Mouse (Mus musculus) liver, embryonic 16.5 days (tissue): ENCODE measurements at regions not wholly inside any gene's neighbourhood (a gene's known extent, or its start where the extent isn't known, plus 50 kb on each side); places are given as distances from the start of the nearest gene placed in this dataset.

Source experiments
- ATAC-seq: fragments of 200-750 bp; cut with Nextera tagmentation; 2 replicates; pipeline ENCODE4 v1.8.0; 2017; ENCODE audit warnings: low read depth, mild to moderate bottlenecking, moderate number of reproducible peaks, moderate library complexity
- H3K27ac ChIP-seq: fragments of 300-500 bp; sonication (generic); 2 replicates; pipeline ENCODE4 v1.5.1; 2014; ENCODE audit warnings: mild to moderate bottlenecking, low read length
- H3K27me3 ChIP-seq: fragments of 300-500 bp; sonication (generic); 2 replicates; pipeline ENCODE4 v1.6.1; 2014; ENCODE audit warnings: low read depth, low read length, mixed read lengths; ENCODE audit not compliant: control insufficient read depth, insufficient read depth
- H3K36me3 ChIP-seq: fragments of 300-500 bp; sonication (generic); 2 replicates; pipeline ENCODE4 v1.6.1; 2014; ENCODE audit warnings: mild to moderate bottlenecking; ENCODE audit not compliant: control insufficient read depth, insufficient read depth
- H3K4me1 ChIP-seq: fragments of 300-500 bp; sonication (generic); 2 replicates; pipeline ENCODE4 v1.6.1; 2014; ENCODE audit warnings: low read depth, low read length, mixed read lengths; ENCODE audit not compliant: control insufficient read depth
- H3K4me2 ChIP-seq: fragments of 300-500 bp; sonication (generic); 2 replicates; pipeline ENCODE4 v1.6.1; 2014; ENCODE audit warnings: low read depth, low read length, mixed read lengths
- H3K4me3 ChIP-seq: fragments of 300-500 bp; sonication (generic); 2 replicates; pipeline ENCODE4 v1.5.1; 2014; ENCODE audit warnings: low read depth, mild to moderate bottlenecking, low read length
- H3K9ac ChIP-seq: fragments of 300-500 bp; sonication (generic); 2 replicates; pipeline ENCODE4 v1.6.1; 2014; ENCODE audit warnings: low read depth, low read length
- H3K9me3 ChIP-seq: fragments of 300-500 bp; sonication (generic); replicated peaks from 2 replicates; pipeline ENCODE4 v1.6.1; 2016; ENCODE audit warnings: low read length; ENCODE audit not compliant: control insufficient read depth
- WGBS: fragments of 180-500 bp; shearing (Covaris S2); extraction: QIAGEN DNeasy Blood & Tissue Kit; methylation state at CpG from one replicate; pipeline ENCODE4 v1.1.7; 2014; ENCODE audit not compliant: insufficient replicate concordance; 5-methylcytosine and 5-hydroxymethylcytosine counted together

DNA sequence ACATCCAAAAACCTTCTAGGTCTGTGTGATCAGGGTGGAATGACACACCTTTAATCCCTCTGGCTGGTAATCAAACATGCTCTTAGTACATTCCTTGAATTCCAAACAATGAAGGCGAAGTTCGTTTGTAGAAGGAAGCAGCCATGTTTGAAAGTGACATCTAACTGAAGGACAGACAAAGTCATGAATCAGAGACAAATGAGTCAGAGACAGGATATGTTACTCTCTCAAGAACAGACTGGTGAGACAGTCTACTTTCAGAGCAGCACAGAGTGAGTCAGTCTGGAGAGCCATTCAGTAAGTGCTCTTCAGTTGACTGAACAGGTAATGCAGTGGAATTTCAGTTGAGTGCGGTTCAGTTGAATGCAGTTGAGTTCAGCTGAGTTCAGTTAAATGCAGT is 150.4 kb downstream of the Cpe start:
- Histone ChIP-seq H3K4me1 (no peaks in the 10 kb centered on the region), H3K9ac (no peak overlapping the region), H3K4me2 (no peak overlapping the region), H3K36me3 (no peaks in the 10 kb centered on the region), H3K9me3 (no peaks in the 10 kb centered on the region), H3K4me3 (no peak overlapping the region), H3K27ac (no peak overlapping the region), H3K27me3 (no peaks in the 10 kb centered on the region)
- WGBS, result 69% methylated on average over 3 of the region's 3 CpGs
- ATAC-seq, result no peak

DNA sequence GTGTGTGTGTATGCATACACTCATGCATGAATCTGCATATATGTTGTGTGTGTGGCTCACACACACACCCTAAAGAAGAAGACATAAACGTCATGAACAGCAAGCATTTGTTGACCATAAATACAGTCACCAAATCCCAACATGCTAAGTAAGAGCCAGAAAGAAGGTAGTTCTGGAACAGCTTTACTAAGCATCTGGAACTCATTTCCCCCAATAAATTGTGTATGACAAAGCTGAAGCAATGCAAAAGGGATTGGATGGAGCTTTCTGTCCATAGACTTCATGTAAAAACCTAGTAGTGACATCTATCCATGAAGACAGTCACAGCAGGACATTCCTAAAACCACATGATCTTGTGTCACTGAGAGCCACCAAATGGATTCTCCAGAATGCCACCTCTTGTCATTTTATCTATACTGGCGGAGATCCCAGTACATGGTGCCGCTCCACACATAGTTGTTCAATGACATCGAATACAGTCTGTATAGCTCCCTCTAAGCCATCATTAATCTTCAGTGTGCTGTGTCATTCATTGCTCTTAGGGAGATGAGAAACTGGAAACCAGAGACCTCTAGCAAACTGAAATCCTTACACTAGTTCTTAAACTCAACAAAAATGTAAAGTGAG is 152.9 kb downstream of the Cpe start:
- H3K27ac ChIP-seq, result no peak overlapping the region
- no peak overlapping the region for H3K9ac ChIP-seq
- no peaks in the 10 kb centered on the region for H3K27me3 ChIP-seq
- no peak overlapping the region for H3K4me2 ChIP-seq
- no peak overlapping the region for H3K4me3 ChIP-seq
- H3K9me3 ChIP-seq, result no peaks in the 10 kb centered on the region
- WGBS, result 72% methylated on average over 4 of the region's 4 CpGs
- no peak for ATAC-seq
- no peaks in the 10 kb centered on the region for H3K4me1 ChIP-seq
- no peaks in the 10 kb centered on the region for H3K36me3 ChIP-seq

DNA sequence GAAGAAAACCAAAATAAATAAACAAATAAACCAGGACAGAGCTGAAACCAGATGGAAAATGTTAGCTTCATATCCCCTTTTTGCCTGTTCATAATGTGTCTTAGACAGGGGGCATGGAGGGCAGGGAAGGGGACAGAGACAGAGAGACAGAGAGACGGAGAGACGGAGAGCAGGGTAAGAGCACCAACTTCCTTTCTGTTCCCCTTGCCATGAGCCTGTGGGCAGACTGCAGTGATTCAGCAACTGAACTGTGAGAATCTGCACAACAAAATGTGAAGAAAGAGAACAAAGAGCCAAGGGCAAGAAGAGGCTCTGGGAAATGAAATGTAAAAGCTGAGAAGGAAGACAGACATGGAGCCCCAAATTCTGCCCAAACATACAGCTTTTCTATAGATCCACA is 161.1 kb downstream of the Cpe start:
- H3K9me3 ChIP-seq, result no peaks in the 10 kb centered on the region
- H3K9ac ChIP-seq, result no peak overlapping the region
- no peaks in the 10 kb centered on the region for H3K4me1 ChIP-seq
- H3K4me3 ChIP-seq, result no peak overlapping the region
- no peak overlapping the region for H3K27ac ChIP-seq
- no peaks in the 10 kb centered on the region for H3K36me3 ChIP-seq
- no peaks in the 10 kb centered on the region for H3K27me3 ChIP-seq
- no peak overlapping the region for H3K4me2 ChIP-seq
- no peak for ATAC-seq
- WGBS, result 31% methylated on average over 2 of the region's 2 CpGs

DNA sequence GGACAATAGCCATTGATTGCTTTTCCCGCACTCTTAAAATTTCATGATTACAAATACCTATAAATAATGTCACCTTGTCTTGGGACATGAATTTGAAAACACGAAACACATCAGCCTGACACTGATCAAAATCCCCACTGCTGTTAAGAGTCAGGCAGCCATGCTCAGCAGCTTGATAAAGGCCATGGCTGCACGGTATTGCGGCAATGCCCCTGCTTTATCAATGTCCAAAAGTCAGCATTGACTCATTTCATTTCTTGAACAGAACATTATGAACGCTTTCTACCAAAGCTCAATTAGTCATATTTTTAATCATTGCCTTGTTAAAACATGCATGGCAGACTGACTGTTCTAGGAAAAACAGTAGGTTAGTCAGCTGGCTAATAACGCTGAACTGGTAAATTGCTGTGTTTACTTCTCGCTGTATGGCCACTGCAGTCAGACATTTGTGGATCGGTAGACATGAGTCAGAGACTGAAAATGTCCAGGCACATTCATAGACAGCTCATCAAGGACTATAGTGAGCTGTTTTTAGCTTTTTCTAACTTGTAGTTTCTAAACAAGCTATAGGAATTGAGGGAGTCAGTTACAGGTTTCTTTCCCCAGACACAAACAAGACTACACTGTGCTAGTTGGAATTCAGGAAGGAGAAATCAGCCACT is 170.3 kb downstream of the Cpe start:
- H3K36me3 ChIP-seq, result no peaks in the 10 kb centered on the region
- 67% methylated on average over 8 of the region's 8 CpGs for WGBS
- no peaks in the 10 kb centered on the region for H3K4me1 ChIP-seq
- H3K9ac ChIP-seq, result no peak overlapping the region
- no peaks in the 10 kb centered on the region for H3K9me3 ChIP-seq
- H3K4me3 ChIP-seq, result no peak overlapping the region
- no peak overlapping the region for H3K27ac ChIP-seq
- H3K4me2 ChIP-seq, result no peak overlapping the region
- ATAC-seq, result no peak
- no peaks in the 10 kb centered on the region for H3K27me3 ChIP-seq

DNA sequence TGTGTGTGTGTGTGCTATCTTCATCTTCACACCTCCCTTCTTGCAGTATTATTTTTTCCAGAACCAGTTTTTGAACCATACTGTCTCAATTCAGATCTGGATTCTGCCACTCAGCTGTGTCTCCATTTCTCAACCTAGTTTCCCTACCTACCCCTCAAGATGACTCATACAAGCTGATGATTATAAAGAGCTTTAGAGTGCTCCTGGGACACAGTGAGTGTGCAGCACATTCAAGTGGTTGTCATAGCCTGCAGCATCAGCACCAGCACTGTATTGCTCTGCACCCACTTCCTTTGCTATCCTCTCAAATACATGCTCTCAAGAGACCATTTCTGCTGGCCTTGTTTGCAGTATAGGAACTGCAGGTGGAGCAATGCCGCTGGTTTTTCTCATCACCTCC is 173.2 kb downstream of the Cpe start:
- 48% methylated on average over 1 of the region's 1 CpGs for WGBS
- no peaks in the 10 kb centered on the region for H3K4me1 ChIP-seq
- no peak overlapping the region for H3K9ac ChIP-seq
- H3K27ac ChIP-seq, result no peak overlapping the region
- H3K27me3 ChIP-seq, result no peaks in the 10 kb centered on the region
- H3K4me3 ChIP-seq, result no peak overlapping the region
- no peaks in the 10 kb centered on the region for H3K36me3 ChIP-seq
- no peak overlapping the region for H3K4me2 ChIP-seq
- H3K9me3 ChIP-seq, result no peaks in the 10 kb centered on the region
- ATAC-seq, result no peak

DNA sequence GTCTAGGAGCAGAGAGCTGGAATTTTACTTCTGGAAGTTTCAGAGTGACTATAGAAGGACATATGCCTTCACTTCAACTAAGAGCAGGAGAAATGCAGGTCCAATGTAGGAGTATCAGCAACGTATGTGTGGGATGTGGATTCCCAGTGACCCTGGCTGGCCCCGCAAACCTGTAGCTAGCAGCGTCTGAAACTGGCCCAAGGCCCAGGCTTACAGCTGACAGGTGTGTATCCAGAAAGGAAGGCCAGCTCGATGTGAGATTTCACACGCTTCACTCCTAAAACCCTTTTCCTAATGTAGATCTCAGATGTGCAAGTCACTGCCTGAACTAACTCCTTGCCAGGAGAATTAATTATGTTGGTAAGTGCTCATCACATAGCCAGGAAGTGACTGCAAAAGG is 176.9 kb downstream of the Cpe start:
- no peak overlapping the region for H3K9ac ChIP-seq
- H3K4me3 ChIP-seq, result no peak overlapping the region
- H3K27ac ChIP-seq, result no peak overlapping the region
- ATAC-seq, result no peak
- WGBS, result 53% methylated on average over 5 of the region's 5 CpGs
- H3K4me1 ChIP-seq, result no peaks in the 10 kb centered on the region
- no peak overlapping the region for H3K4me2 ChIP-seq
- no peaks in the 10 kb centered on the region for H3K36me3 ChIP-seq
- H3K27me3 ChIP-seq, result no peaks in the 10 kb centered on the region
- H3K9me3 ChIP-seq, result no peaks in the 10 kb centered on the region

DNA sequence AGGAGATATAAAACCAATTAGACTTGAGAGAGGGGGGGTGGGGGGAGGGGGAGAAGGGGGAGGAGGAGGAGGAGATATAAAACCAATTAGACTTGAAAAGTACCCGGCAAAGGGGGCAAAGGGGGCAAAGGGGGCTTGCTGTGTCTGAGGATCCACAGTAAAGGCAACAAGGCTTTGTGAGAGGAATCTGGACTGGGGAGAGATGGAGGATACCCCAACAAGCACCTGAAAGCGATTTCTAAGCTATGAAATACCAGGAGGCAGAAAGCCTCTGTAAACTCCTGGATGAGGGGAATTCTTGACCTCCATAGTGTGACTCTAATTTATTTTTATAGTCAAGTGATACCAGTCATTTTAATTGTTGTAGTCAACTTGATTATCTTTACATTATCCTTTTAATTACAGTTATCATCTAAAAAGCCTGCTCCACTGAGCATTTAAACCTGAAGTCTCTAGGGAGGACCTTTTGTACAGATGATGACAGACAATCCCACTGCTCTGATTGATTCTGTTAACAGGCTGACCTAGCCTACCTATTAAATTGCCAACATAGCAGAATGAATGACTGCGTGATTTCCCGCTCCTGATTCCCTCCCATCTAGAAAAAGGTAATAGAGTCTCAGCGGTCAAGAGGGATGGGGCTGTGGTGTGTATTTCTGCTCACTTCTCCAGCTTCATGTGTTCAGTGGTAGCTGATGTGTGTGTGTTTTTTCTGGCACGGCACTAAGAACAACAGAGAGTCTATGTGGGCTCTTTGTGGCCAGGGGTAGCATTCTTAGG is 195.4 kb downstream of the Cpe start:
- WGBS, result 50% methylated on average over 6 of the region's 6 CpGs

DNA sequence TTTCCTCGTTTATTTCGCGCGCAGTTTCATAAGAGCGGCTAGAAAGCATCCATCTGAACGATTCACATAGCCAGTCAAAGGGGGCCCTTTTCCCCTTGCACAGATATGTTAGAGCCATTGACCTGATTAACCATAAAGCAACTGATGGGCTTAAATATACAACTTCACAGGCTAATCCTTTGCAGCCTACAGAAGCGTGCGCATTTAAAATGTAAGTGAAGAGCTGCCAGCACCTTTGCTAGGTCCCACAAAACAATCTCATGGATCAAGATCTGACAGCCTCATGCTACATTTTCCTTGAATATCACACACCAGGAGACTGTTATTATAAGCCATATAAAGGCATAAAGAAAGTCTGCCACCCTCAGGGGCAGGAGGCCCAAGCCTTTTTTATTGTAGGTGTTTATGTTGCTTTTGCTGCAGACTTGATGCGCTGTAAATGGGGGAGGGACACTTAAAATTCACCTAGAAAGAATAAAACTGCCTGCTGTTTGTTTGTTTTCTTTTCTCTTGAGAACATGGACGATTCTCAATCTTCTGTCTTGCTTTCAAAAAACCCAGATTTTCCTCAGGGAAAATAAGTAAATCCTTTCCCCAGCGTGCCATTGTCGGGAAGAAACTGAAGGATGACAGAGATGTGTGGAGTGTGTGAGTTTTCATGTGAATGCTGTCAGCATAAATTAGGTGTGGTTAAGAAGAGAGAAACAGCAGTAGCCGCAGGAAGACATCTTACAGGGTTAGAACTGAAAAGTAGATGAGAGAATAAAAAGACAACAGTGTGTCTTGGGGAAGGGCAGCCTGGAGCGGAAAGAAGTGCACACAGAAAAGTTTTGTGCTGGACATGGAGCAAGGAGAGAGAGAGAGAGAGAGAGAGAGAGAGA is 196.3 kb downstream of the Cpe start:
- H3K4me2 ChIP-seq, result no peak overlapping the region
- H3K27ac ChIP-seq, result no peak overlapping the region
- no peak overlapping the region for H3K4me3 ChIP-seq
- no peak for ATAC-seq
- 67% methylated on average over 14 of the region's 14 CpGs for WGBS
- no peaks in the 10 kb centered on the region for H3K36me3 ChIP-seq
- no peaks in the 10 kb centered on the region for H3K27me3 ChIP-seq
- no peaks in the 10 kb centered on the region for H3K9me3 ChIP-seq
- no peaks in the 10 kb centered on the region for H3K4me1 ChIP-seq
- no peak overlapping the region for H3K9ac ChIP-seq

More for the DNA sequence above, 195.4 kb downstream of the Cpe start:
- H3K27me3 ChIP-seq, result no peaks in the 10 kb centered on the region
- no peak overlapping the region for H3K9ac ChIP-seq
- no peaks in the 10 kb centered on the region for H3K36me3 ChIP-seq
- no peak overlapping the region for H3K4me3 ChIP-seq
- H3K4me1 ChIP-seq, result no peaks in the 10 kb centered on the region
- H3K27ac ChIP-seq, result no peak overlapping the region
- no peak for ATAC-seq
- H3K4me2 ChIP-seq, result no peak overlapping the region
- no peaks in the 10 kb centered on the region for H3K9me3 ChIP-seq
